In genomic region chr6:50662925-50663583, GRCm38 (mm10) we compare ENCODE assay signal across 13 mouse cellular contexts. TPM values are rescaled to one million over a fixed set of nuclear protein-coding genes. Genes with fewer than 3 reads are reported as not detected.
DNase-seq lines count a peak whose midpoint lies in the region; ATAC-seq lines count a peak whose summit lies in the region.
"Had no signal": no experiment of that assay in that cellular context is flagged by ENCODE, and none has a peak within 500 bp of the region (broad histone marks: within the 10 kb centered on the region; RNA-seq: fewer than 3 reads in every experiment).

No protein-coding gene starts in this region.

- peaks cover 6% of the 10 kb centered on the region; the same call in 1 of the 2 replicates for H3K4me1 ChIP-seq in lung, embryonic 16.5 days (replicated peaks; ENCODE audit: control insufficient read depth, insufficient read depth, low read length)
- H3K4me1 ChIP-seq in hindbrain, embryonic 16.5 days (ENCODE audit: control insufficient read depth, insufficient read depth, low read depth, low read length) = peaks cover 6% of the 10 kb centered on the region; the same call in 1 of the 2 replicates
- no peaks in the 10 kb centered on the region for H3K4me1 ChIP-seq in forebrain, embryonic 10.5 days

- no peak overlapping the region for H3K9ac ChIP-seq in lung, embryonic 16.5 days (ENCODE audit: low read length)
- no peak overlapping the region for H3K9ac ChIP-seq in hindbrain, embryonic 16.5 days (ENCODE audit: low read depth, low read length)
- H3K9ac ChIP-seq: lung, embryonic 15.5 days had no signal

- H3K27me3 ChIP-seq in lung, embryonic 16.5 days (ENCODE audit: control insufficient read depth, insufficient read depth, low read depth, low read length) = no peaks in the 10 kb centered on the region
- no peaks in the 10 kb centered on the region for H3K27me3 ChIP-seq in hindbrain, embryonic 16.5 days (replicated peaks; ENCODE audit: control insufficient read depth, insufficient read depth, low read length)
- no peaks in the 10 kb centered on the region for H3K27me3 ChIP-seq in forebrain, embryonic 10.5 days (ENCODE audit: poor library complexity, severe bottlenecking)
- H3K27me3 ChIP-seq: lung, embryonic 15.5 days had no signal

- H3K4me2 ChIP-seq in lung, embryonic 16.5 days (ENCODE audit: low read depth, low read length) = no peak overlapping the region
- no peak overlapping the region for H3K4me2 ChIP-seq in hindbrain, embryonic 16.5 days (ENCODE audit: low read length)
- H3K4me2 ChIP-seq: lung, embryonic 15.5 days had no signal

- 0 out of 2 replicates have a peak, but pooled peaks have one; percentile 20 for ATAC-seq in lung, embryonic 16.5 days (ENCODE audit: low read depth)
- peak; percentile 79 for ATAC-seq in hindbrain, embryonic 16.5 days

- no peaks in the 10 kb centered on the region for H3K36me3 ChIP-seq in lung, embryonic 16.5 days (ENCODE audit: control insufficient read depth, insufficient read depth, low read length)
- no peaks in the 10 kb centered on the region for H3K36me3 ChIP-seq in hindbrain, embryonic 16.5 days (ENCODE audit: control insufficient read depth, insufficient read depth, low read length)
- no peaks in the 10 kb centered on the region for H3K36me3 ChIP-seq in forebrain, embryonic 10.5 days (replicated peaks)
- H3K36me3 ChIP-seq: lung, embryonic 15.5 days had no signal

- no peak overlapping the region for H3K4me3 ChIP-seq in lung, embryonic 16.5 days (ENCODE audit: low read length)
- no peak overlapping the region for H3K4me3 ChIP-seq in hindbrain, embryonic 16.5 days (ENCODE audit: low read length)
- H3K4me3 ChIP-seq in forebrain, embryonic 10.5 days = no peak overlapping the region
- H3K4me3 ChIP-seq: lung, embryonic 15.5 days had no signal

- no peak overlapping the region for H3K27ac ChIP-seq in lung, embryonic 16.5 days (ENCODE audit: low read length)
- 0 out of 2 replicates have a peak overlapping the region, but pooled peaks have one; percentile 34 for H3K27ac ChIP-seq in hindbrain, embryonic 16.5 days (ENCODE audit: low read depth, low read length)
- H3K27ac ChIP-seq in forebrain, embryonic 10.5 days = no peak overlapping the region
- H3K27ac ChIP-seq: lung, embryonic 15.5 days had no signal

- no peak for DNase-seq in lung, adult 18-20 months
- peak; percentile 45 for DNase-seq in cerebellum, adult 8-10 months
- DNase-seq in retina, embryonic 14.5 days (ENCODE audit: low spot score) = peak; percentile 78
- no peak for DNase-seq in forebrain, embryonic 10.5 days (ENCODE audit: extremely low spot score, low spot score)
- no peak for DNase-seq in embryo, embryonic 11 days
- DNase-seq: adrenal gland, postnatal 10 days; heart, postnatal 10 days; spleen, adult 18-20 months; thymus, postnatal 36 days had no signal

- 63% methylated on average over 12 of the region's 12 CpGs for WGBS in lung, embryonic 16.5 days
- 51% methylated on average over 12 of the region's 12 CpGs for WGBS in hindbrain, embryonic 16.5 days
- 87% methylated on average over 12 of the region's 12 CpGs for WGBS in forebrain, embryonic 10.5 days

- no peaks in the 10 kb centered on the region for H3K9me3 ChIP-seq in lung, embryonic 16.5 days (ENCODE audit: control insufficient read depth, low read length)
- no peaks in the 10 kb centered on the region for H3K9me3 ChIP-seq in hindbrain, embryonic 16.5 days (ENCODE audit: control insufficient read depth, low read length)
- no peaks in the 10 kb centered on the region for H3K9me3 ChIP-seq in forebrain, embryonic 10.5 days
- H3K9me3 ChIP-seq: lung, embryonic 15.5 days had no signal

RNA-seq across cellular contexts. Expression of gene Npvf, which starts 8.8 kb away (rescaled TPM):
- not detected in 2 replicates for polyA plus RNA-seq in lung, embryonic 16.5 days (2015; fragmentation: Nextera tagmentation; extraction: Ambion mirVana)
- 0.26 TPM in 1 of 2 replicates, not detected in the other for polyA plus RNA-seq in hindbrain, embryonic 16.5 days (2015; fragmentation: Nextera tagmentation; extraction: Ambion mirVana)
- not detected in 2 replicates for polyA plus RNA-seq in forebrain, embryonic 10.5 days (2016; fragmentation: Nextera tagmentation; extraction: Ambion mirVana)
- polyA plus RNA-seq: lung, embryonic 15.5 days; neural tube, embryonic 11.5 days had no signal

Comparison
In these comparisons a context has a peak if more than half of its experiments do, and no peak if none do; other contexts are left out.
1. DNase-seq: peak in cerebellum, adult 8-10 months (single experiment) and retina, embryonic 14.5 days (single experiment); none in lung, adult 18-20 months (0 of 2), forebrain, embryonic 10.5 days (single experiment) and embryo, embryonic 11 days (single experiment).